Mouse (Mus musculus) olfactory bulb, adult 2 months (tissue): ENCODE data around the gene Thada.

Experiments used
- CTCF ChIP-seq: fragments of 200-500 bp; IDR thresholded peaks from 2 replicates; pipeline ENCODE4 v1.5.1; 2012; ENCODE audit warnings: low read depth, mild to moderate bottlenecking, low read length, moderate library complexity; ENCODE audit not compliant: insufficient read depth
- POLR2A ChIP-seq: fragments of 200-500 bp; IDR thresholded peaks from 2 replicates; pipeline ENCODE4 v1.6.1; 2012; ENCODE audit warnings: mild to moderate bottlenecking, low read depth, low read length, moderate library complexity; ENCODE audit not compliant: insufficient read depth

GRCm38 (mm10) chr17:84188374-84188961, 277.5 kb downstream of the Thada start:
- TF ChIP-seq CTCF (0 out of 2 replicates have a peak, but pooled peaks have one; percentile 6), POLR2A (no peak)
